Mouse (Mus musculus) gastrocnemius, postnatal 36 days (tissue): ENCODE data around the gene Rnf220. TPM values are rescaled to one million over a fixed set of nuclear protein-coding genes. Genes with fewer than 3 reads are reported as not detected.
A peak's percentile ranks its signal among the peaks of the same experiment; 100 is the strongest.

Experiments
- DNase-seq, 2 experiments: peaks; one replicate each; pipeline ENCODE4 v3.0.0; 2022
- intact Hi-C: fragments of 180-260 bp; cut with DNase I; formaldehyde crosslinking; loops from one replicate; pipeline ENCODE4 v1.15.1; 2025
- total RNA-seq, 2 experiments: library from RNA; stranded (reverse); gene quantifications; 2 replicates each; pipeline ENCODE4 v1.2.3; 2021

Rnf220 gene
- total RNA-seq, 2 experiments from 2014 or later, result 43.5 to 46.1 TPM

- DNase-seq, result no peak
- intact Hi-C loops, result no loop called here
These were observed 105.7 kb downstream of the Rnf220 start for GRCm38 (mm10) chr4:117390850-117391795.

GRCm38 (mm10) chr4:117389264-117390054 lies 107.4 kb downstream of the Rnf220 start:
- no peak for DNase-seq
- intact Hi-C loops, result no loop called here

DNA sequence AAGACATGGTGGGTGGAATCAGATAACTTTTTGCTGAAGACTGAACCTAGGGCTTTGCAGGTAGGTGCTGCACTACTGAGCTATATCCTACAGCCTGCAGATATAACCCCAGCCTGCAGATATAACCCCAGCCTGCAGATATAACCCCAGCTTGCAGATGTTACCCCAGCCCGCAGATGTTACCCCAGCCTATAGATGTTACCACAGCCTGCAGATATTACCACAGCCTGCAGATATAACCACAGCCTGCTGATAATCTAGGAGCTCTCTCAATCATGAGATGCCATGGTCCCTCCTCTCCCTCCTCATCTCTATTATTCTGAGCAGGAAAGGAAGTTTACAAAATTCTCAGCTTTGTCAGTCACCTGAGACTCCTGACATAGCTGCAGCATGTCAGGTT lies 111.6 kb downstream of the Rnf220 start:
- intact Hi-C loops, result no loop called here
- DNase-seq, result no peak

DNA sequence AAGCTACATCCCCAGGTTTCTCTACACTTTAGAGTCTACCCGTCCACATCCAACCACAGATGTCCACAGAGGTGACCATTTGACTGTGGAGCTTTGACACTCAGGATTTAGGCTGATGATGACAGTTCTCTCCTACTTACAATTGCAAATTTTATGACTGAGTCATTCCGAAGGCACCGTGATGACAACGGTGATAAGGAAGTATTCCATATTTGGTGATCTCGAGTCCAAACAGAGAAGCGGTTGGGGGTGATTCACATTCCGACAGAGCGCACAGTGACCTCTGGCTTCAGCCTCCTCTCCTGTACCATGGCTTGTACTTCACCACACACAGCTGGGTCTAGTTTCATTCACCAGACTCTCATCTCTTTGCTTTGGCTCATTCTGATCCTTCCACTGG lies 115.0 kb downstream of the Rnf220 start:
- no peak for DNase-seq
- intact Hi-C loops, result no loop called here

GRCm38 (mm10) chr4:117380558-117380935 lies 116.3 kb downstream of the Rnf220 start:
- DNase-seq, result no peak
- intact Hi-C loops, result no loop called here

GRCm38 (mm10) chr4:117379803-117380557 lies 116.9 kb downstream of the Rnf220 start:
- no peak for DNase-seq
- intact Hi-C loops, result no loop called here

DNA sequence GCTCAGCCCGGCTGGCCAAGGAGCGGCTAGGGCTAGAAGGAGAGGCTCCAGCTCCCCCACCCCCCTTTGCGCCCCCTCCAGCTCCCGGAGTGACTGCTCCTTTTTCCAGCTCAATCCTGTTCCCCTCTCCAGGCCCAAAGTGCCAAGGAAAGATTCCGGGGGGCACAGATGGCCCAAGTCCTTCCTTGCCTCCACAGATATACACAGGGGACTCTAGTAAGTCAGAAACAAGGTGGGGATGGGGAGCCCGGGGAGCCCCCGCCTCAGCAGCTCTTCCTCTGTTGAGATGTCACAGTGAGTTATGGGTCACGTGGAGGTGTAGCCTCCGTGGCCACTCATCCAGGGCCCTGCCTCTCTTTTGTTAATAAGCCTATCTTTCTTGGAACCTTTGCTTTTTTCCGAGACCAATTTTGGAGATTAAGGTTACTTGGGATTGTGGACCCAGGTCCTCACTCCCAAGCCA lies 122.7 kb downstream of the Rnf220 start:
- intact Hi-C loops, result no loop called here
- DNase-seq, result no peak

DNA sequence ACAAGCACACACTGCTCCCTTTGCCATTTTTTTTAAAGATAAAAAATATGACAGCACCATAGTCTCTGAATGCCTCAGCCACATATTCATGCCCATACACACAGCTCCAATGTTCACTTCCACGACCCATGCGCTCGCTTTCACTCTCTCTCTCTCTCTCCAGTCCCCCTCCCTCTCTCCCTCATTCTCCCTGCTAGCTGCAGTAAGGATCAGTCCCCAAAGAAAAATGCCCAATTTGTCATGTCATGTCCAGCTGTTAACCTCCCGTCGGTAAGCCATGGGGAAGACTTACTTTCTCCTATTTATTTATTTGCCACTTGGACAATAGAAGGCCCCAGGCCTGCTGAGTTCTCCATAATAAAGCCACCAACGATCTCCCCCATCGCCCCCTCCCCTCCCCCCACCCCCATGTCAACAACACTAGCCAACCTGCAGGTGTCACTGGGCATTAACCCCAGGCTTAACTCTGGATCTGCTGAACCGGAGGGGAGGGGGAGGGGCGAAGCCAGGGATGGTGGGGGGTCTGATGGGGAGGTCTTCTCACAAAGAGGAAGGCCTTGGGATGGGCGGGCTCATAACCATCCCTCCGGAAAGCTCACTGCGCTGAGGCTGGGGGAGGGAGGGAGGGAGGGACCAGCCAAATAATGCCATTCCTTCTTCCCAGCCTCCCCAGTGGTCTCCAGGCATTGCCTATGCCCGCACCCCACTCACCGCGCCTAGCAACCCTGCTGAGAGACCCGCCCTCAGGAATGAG lies 123.4 kb downstream of the Rnf220 start:
- DNase-seq, result no peak
- intact Hi-C loops, result no loop called here

DNA sequence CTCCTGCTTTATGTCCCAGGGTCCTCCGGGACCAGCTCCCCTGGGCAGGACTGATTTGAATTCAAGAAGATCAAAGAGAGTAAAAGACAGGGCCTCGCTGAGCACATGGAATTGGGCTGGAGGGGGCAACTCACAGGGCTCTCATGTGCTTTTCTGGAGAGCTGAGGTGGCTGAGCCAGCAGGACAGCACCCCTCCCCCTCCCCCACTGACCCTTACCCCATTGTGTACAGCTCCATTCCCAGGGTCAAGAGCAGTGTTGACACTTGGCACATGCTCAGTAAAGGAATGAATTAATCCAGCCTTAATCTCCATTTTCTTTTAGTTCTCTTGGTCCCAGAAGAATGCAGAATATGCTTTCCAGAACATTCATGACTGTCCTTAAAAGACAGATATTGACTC lies 125.0 kb downstream of the Rnf220 start:
- intact Hi-C loops, result no loop called here
- DNase-seq, result no peak

- DNase-seq, result no peak
- intact Hi-C loops, result no loop called here
These were observed 126.5 kb downstream of the Rnf220 start for GRCm38 (mm10) chr4:117370354-117370753.

DNA sequence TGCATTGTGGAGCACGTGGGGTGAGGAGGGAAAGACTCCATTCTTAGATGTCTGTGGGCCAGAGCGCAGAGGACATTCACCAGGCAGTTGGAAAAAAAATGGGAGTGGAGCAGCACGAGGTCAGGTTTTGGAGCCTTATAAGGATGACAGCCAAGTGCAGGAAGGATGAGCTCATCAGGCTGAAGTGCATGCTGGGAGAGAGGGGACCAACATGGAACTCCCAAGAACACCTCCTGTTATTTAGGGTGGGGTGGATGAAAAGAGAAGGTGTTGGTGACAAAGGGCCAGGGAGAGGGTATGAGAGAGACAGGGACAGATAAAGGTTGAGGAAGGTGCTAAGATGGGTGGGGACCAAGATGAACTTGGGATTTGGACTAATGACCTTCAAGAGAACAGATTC lies 127.3 kb downstream of the Rnf220 start:
- DNase-seq, result no peak
- intact Hi-C loops, result no loop called here

- DNase-seq, result no peak
- intact Hi-C loops, result no loop called here
These were observed 129.5 kb downstream of the Rnf220 start for GRCm38 (mm10) chr4:117367365-117367764.

DNA sequence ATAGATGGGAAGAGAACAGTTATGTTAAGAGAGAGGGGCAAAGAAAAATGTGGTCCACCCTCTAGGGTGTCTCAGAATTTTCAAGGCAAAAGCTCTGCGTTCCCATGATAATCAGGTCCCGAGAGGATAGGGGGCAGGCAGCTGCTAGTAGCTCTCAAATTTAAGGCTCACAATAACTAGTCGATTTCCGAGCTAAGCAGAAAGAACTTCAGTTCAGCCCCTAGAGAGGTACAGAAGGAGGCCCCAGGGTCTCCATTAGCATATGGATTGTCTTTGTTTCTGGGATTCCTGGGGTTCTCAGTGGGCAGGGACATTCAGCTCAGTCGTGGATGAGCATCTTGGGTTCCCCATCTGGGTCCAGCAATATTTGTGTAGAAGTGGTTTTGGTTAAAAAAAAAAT lies 134.8 kb downstream of the Rnf220 start:
- intact Hi-C loops, result no loop called here
- no peak for DNase-seq

GRCm38 (mm10) chr4:117361558-117361873 lies 135.3 kb downstream of the Rnf220 start:
- intact Hi-C loops, result no loop called here
- no peak for DNase-seq

DNA sequence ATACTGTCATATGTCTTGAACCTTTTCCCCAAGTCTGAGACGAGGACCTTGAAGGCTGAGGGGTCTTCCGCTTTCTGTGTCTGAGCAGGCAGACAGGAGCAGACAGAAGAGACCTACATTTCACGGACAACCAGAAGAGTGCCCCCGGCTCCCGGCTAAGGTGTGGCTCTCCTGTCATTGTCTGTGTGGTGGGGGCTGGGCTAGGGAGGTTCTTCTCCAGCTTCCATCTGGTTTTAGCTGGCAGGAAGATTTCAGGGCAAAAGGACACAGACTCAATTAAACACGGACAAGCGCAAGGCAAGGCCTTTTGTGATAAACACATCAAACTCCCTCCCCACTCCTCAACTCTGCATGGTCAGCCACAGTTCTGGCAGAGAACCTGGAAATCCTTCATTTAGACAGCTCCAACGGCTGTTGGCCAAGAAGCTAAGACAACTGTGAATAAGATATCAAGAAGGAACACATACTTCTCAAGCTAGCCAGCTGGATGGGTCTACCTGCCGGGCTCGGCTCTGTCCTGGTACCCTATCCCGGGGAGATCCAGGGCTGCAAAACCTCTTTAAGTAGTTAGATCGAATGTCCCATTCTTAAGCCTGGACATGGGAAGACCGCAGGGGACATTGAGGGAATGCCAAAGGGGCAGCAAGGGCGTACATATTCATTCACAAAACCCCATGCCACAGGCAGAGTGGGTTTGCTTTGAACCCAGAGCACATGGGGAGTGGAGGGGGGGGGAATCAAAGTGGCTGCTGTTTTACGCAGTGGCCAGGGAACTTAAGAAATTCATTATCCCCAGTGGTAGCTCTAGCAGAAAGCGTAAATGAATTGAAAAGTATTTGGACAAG lies 135.9 kb downstream of the Rnf220 start:
- intact Hi-C loops, result no loop called here
- no peak for DNase-seq

GRCm38 (mm10) chr4:117359803-117360382 lies 137.0 kb downstream of the Rnf220 start:
- no peak for DNase-seq
- intact Hi-C loops, result no loop called here

- intact Hi-C loops, result no loop called here
- DNase-seq, result no peak
These were observed 138.9 kb downstream of the Rnf220 start for GRCm38 (mm10) chr4:117357917-117358316.

- no peak for DNase-seq
- intact Hi-C loops, result no loop called here
These were observed 139.7 kb downstream of the Rnf220 start for GRCm38 (mm10) chr4:117357104-117357503.

GRCm38 (mm10) chr4:117356223-117356622 lies 140.6 kb downstream of the Rnf220 start:
- DNase-seq, result peak in 1 of 2 experiments; percentile 40
- intact Hi-C loops, result no loop called here
